In the genomic region with DNA sequence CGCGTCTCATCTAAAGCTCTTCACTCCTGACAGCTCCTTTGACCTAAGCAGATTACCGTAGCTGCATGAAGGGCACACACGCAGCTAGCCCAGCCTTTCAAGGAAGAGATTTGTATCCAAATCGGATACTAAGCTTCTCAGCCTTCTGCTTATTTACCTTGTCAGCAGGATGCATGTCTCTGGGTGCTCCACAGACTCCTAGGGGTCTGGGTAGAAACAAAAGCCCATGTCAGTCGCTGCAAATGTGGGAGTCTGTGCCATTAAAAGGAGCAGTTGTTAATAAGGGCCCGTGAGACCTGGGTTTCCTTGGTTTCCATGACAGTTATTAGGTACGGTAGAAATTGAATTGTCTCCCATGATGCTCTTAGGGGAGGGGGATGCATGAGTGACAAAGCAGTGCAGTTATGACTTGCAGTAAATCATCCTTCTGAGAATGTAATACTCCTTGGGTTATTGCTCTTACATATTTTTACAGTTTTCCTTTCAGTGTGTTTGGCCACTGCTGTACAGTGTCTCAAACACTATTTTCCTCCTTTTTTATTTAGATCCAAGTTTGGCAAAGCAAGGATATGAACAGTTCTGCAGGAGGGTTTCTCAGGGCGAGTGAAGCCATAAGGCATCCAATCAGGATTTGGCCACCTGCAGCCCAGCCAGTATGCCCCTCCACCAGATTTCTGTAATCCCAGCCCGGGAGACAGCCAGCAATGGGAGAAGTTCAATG, we compare ENCODE assay signal across 16 mouse cellular contexts.
DNase-seq lines count a peak whose midpoint lies in the region; ATAC-seq lines count a peak whose summit lies in the region.
"Had no signal": no experiment of that assay in that cellular context is flagged by ENCODE, and none has a peak within 500 bp of the region (broad histone marks: within the 10 kb centered on the region; RNA-seq: fewer than 3 reads in every experiment).

No protein-coding gene starts in this region.

- H3K36me3 ChIP-seq in heart, embryonic 12.5 days = no peaks in the 10 kb centered on the region
- no peaks in the 10 kb centered on the region for H3K36me3 ChIP-seq in embryonic facial prominence, embryonic 11.5 days (replicated peaks; ENCODE audit: control insufficient read depth, insufficient read depth, low read depth, low read length)
- H3K36me3 ChIP-seq in hindbrain, embryonic 14.5 days (replicated peaks; ENCODE audit: control insufficient read depth, insufficient read depth) = no peaks in the 10 kb centered on the region
- no peaks in the 10 kb centered on the region for H3K36me3 ChIP-seq in neural tube, embryonic 12.5 days
- H3K36me3 ChIP-seq: stomach, embryonic 15.5 days had no signal

- ATAC-seq in heart, embryonic 12.5 days (ENCODE audit: insufficient number of reproducible peaks, low FRiP score) = no peak
- peak; percentile 34; the same call in 1 of the 2 replicates for ATAC-seq in embryonic facial prominence, embryonic 11.5 days (replicated peaks; ENCODE audit: insufficient number of reproducible peaks, low FRiP score, low TSS enrichment, low read depth)
- ATAC-seq in hindbrain, embryonic 14.5 days (ENCODE audit: low FRiP score) = peak; percentile 90
- peak; percentile 75 for ATAC-seq in neural tube, embryonic 12.5 days (ENCODE audit: low FRiP score, low read depth)
- ATAC-seq in erythroblast, adult 5-6 weeks (replicated peaks; ENCODE audit: low FRiP score, poor library complexity, severe bottlenecking) = no peak

- peaks cover 8% of the 10 kb centered on the region; the same call in 1 of the 2 replicates for H3K4me1 ChIP-seq in heart, embryonic 12.5 days (replicated peaks)
- H3K4me1 ChIP-seq in embryonic facial prominence, embryonic 11.5 days (ENCODE audit: control insufficient read depth, insufficient read depth, low read length) = no peaks in the 10 kb centered on the region
- H3K4me1 ChIP-seq in hindbrain, embryonic 14.5 days (replicated peaks; ENCODE audit: control insufficient read depth, insufficient read depth, low read length) = peaks cover 10% of the 10 kb centered on the region
- peaks cover 9% of the 10 kb centered on the region; the same call in 1 of the 2 replicates for H3K4me1 ChIP-seq in neural tube, embryonic 12.5 days
- H3K4me1 ChIP-seq: stomach, embryonic 15.5 days had no signal

- no peaks in the 10 kb centered on the region for H3K9me3 ChIP-seq in heart, embryonic 12.5 days (replicated peaks)
- no peaks in the 10 kb centered on the region for H3K9me3 ChIP-seq in embryonic facial prominence, embryonic 11.5 days (replicated peaks; ENCODE audit: control insufficient read depth, low read length)
- H3K9me3 ChIP-seq in hindbrain, embryonic 14.5 days (ENCODE audit: control insufficient read depth, low read length) = no peaks in the 10 kb centered on the region; the same call in 1 of the 2 replicates
- H3K9me3 ChIP-seq in neural tube, embryonic 12.5 days = no peaks in the 10 kb centered on the region
- H3K9me3 ChIP-seq: stomach, embryonic 15.5 days had no signal

- no peak for DNase-seq in heart, postnatal 14 days
- DNase-seq in embryonic facial prominence, embryonic 11.5 days (ENCODE audit: low spot score) = no peak
- DNase-seq in hindbrain, embryonic 14.5 days (ENCODE audit: low spot score) = peak; percentile 50
- no peak for DNase-seq in thymus, postnatal 36 days
- no peak for DNase-seq in right cerebral cortex, postnatal 36 days (ENCODE audit: low spot score in 2 of 2)
- DNase-seq: adrenal gland, adult 8-10 months; B cell, adult 2 months; cerebellum, adult 11 months; gastrocnemius, postnatal 25 days; kidney, adult 18-20 months had no signal

- H3K27me3 ChIP-seq in heart, embryonic 12.5 days (replicated peaks) = no peaks in the 10 kb centered on the region
- no peaks in the 10 kb centered on the region for H3K27me3 ChIP-seq in embryonic facial prominence, embryonic 11.5 days (ENCODE audit: control insufficient read depth, insufficient read depth, low read length)
- no peaks in the 10 kb centered on the region for H3K27me3 ChIP-seq in hindbrain, embryonic 14.5 days (ENCODE audit: control insufficient read depth, insufficient read depth, low read length)
- H3K27me3 ChIP-seq in neural tube, embryonic 12.5 days (replicated peaks) = no peaks in the 10 kb centered on the region
- H3K27me3 ChIP-seq: stomach, embryonic 15.5 days had no signal

- no peak overlapping the region for H3K27ac ChIP-seq in heart, embryonic 12.5 days (ENCODE audit: poor library complexity, severe bottlenecking)
- no peak overlapping the region for H3K27ac ChIP-seq in embryonic facial prominence, embryonic 11.5 days (replicated peaks; ENCODE audit: low read depth, low read length)
- H3K27ac ChIP-seq in hindbrain, embryonic 14.5 days = peak overlapping the region; percentile 84
- H3K27ac ChIP-seq in neural tube, embryonic 12.5 days = no peak overlapping the region
- H3K27ac ChIP-seq: macrophage; stomach, embryonic 15.5 days had no signal

- no peak overlapping the region for H3K9ac ChIP-seq in heart, embryonic 12.5 days
- no peak overlapping the region for H3K9ac ChIP-seq in embryonic facial prominence, embryonic 11.5 days (replicated peaks; ENCODE audit: low read length)
- H3K9ac ChIP-seq in hindbrain, embryonic 14.5 days = peak overlapping the region; percentile 60
- H3K9ac ChIP-seq in neural tube, embryonic 12.5 days = 0 out of 2 replicates have a peak overlapping the region, but pooled peaks have one; percentile 22
- H3K9ac ChIP-seq: stomach, embryonic 15.5 days had no signal

- H3K4me3 ChIP-seq in heart, embryonic 12.5 days = peak overlapping the region; percentile 12; the same call in 1 of the 2 replicates
- no peak overlapping the region for H3K4me3 ChIP-seq in embryonic facial prominence, embryonic 11.5 days (ENCODE audit: low read depth, low read length)
- peak overlapping the region; percentile 19 for H3K4me3 ChIP-seq in hindbrain, embryonic 14.5 days (replicated peaks; ENCODE audit: low read length)
- no peak overlapping the region for H3K4me3 ChIP-seq in neural tube, embryonic 12.5 days
- H3K4me3 ChIP-seq: erythroblast, embryonic 14.5 days; stomach, embryonic 15.5 days had no signal

- peak overlapping the region; percentile 53 for H3K4me2 ChIP-seq in heart, embryonic 12.5 days
- no peak overlapping the region for H3K4me2 ChIP-seq in embryonic facial prominence, embryonic 11.5 days (ENCODE audit: low read depth, low read length)
- H3K4me2 ChIP-seq in hindbrain, embryonic 14.5 days (replicated peaks) = peak overlapping the region; percentile 55
- peak overlapping the region; percentile 47 for H3K4me2 ChIP-seq in neural tube, embryonic 12.5 days (replicated peaks)
- H3K4me2 ChIP-seq: stomach, embryonic 15.5 days had no signal

- intact Hi-C loops in heart, postnatal 14 days (cut with DNase I) = no loop called here

- WGBS in heart, embryonic 12.5 days = 12% methylated on average over 10 of the region's 10 CpGs
- WGBS in embryonic facial prominence, embryonic 11.5 days = 4% methylated on average over 10 of the region's 10 CpGs
- 2% methylated on average over 10 of the region's 10 CpGs for WGBS in hindbrain, embryonic 14.5 days
- WGBS in neural tube, embryonic 12.5 days = 12% methylated on average over 10 of the region's 10 CpGs

Comparison
In these comparisons a context has a peak if more than half of its experiments do, and no peak if none do; other contexts are left out.
1. ATAC-seq: peak in embryonic facial prominence, embryonic 11.5 days (single experiment), hindbrain, embryonic 14.5 days (single experiment) and neural tube, embryonic 12.5 days (single experiment); none in heart, embryonic 12.5 days (single experiment) and erythroblast, adult 5-6 weeks (single experiment).
2. H3K4me3 ChIP-seq: peak in heart, embryonic 12.5 days (single experiment) and hindbrain, embryonic 14.5 days (single experiment); none in embryonic facial prominence, embryonic 11.5 days (single experiment) and neural tube, embryonic 12.5 days (single experiment).
3. H3K9ac ChIP-seq: peak in hindbrain, embryonic 14.5 days (single experiment) and neural tube, embryonic 12.5 days (single experiment); none in heart, embryonic 12.5 days (single experiment) and embryonic facial prominence, embryonic 11.5 days (single experiment).